Mouse (Mus musculus) adrenal gland, postnatal 25 days (tissue): ENCODE measurements around the gene H2-M2. TPM values are rescaled to one million over a fixed set of nuclear protein-coding genes. Genes with fewer than 3 reads are reported as not detected.
"Not testable (repeated sequence)": the region's sequence is repeated elsewhere in the genome, so short reads cannot be mapped to it uniquely, and the experiment has no call there.

ENCODE experiments used
- DNase-seq: peaks from one replicate; pipeline ENCODE4 v3.0.0; 2021; ENCODE audit warnings: mixed read lengths
- long read RNA-seq: library from polyadenylated mRNA; stranded (forward); transcript quantifications from one replicate; pipeline ENCODE4 v2.0.0, GENCODE M21; 2021
- total RNA-seq: library from RNA; stranded (reverse); gene quantifications from 2 replicates; pipeline ENCODE4 v1.2.3, GENCODE M21; 2021

The H2-M2 gene
- not detected in 2 replicates for total RNA-seq
- long read RNA-seq, result 0 reads

DNA sequence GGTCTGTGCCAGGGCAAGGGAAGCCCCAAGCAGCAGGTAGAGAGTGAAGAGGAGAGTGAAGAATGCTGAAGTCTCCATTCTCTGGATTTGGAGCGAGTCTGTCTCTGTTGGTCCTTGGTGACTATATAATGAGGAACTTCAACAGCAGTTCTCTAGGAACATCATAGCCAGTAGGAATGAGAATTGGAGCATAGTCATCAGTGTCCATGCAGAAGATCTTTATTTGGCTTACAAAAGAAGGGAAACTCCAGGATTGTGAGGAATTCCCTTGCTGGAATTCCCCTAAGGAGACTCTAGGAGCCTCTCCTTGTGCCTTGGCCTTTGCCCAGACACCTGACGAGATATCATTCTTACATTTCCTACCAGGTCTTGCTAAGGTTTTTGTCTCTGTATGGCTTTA is at the start of gene H2-M2:
Gene H2-M2 (minus strand): TSS at position 101 of the 400 bp plus-strand sequence.
- DNase-seq, result no peak

DNA sequence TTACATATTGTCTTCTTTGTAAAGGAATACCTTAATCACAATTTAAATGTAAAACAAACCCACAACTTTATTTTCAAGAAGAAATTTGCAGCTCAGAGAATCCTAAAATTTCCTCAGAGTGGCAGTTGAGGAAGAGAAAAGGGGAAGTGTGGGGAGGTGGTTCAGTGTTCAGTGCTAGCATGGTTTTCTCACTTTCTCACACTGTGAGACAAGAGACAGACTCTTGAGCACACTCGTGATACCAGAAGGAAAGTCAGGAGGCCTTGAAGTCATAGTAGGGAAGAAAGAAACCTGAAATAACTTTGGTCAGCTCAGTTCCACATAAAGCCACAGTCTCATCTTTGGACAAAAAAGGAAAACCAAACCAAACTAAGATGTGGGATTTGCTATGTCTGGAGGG is 42.1 kb upstream of the H2-M2 start:
- not testable (repeated sequence) for DNase-seq

DNA sequence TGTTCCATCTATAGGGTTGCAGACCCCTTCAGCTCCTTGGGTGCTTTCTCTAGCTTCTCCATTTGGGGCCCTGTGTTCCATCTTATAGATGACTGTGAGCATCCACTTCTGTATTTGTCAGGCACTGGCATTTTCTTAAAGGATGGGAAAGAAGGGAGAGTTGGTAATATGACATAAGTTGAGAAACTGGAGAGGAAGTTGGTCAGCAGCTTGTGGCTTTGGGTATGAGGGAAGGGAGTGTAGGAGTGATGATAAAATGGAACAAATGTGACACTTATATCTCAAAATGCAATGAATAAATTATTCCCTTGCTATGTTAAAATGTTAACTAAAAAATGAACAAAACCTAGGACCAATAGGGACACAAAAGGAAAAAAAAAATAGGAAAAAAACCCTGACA is 41.3 kb upstream of the H2-M2 start:
- not testable (repeated sequence) for DNase-seq

DNA sequence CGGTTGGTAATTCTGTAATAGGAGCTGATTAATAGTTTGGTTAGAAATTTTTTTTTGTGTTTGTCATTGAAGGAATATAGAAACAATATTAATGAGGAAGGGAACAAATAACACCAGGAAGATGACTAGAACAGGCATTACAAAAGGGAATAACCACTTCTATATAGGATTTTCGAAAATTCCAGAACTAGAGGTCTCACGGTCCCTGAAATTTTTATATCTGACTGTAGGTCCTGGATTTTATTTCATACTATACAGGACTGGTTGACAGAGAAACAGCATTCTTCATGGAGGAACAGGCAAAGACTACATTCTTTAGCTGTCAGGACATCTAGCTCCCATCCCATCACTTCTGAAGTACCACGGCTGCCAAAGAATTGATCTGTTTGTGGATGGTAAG is 24.4 kb upstream of the H2-M2 start, which contains the start of gene Olfr111:
Gene Olfr111 (plus strand): TSS at position 301 of the 400 bp plus-strand sequence.
- no peak for DNase-seq

DNA sequence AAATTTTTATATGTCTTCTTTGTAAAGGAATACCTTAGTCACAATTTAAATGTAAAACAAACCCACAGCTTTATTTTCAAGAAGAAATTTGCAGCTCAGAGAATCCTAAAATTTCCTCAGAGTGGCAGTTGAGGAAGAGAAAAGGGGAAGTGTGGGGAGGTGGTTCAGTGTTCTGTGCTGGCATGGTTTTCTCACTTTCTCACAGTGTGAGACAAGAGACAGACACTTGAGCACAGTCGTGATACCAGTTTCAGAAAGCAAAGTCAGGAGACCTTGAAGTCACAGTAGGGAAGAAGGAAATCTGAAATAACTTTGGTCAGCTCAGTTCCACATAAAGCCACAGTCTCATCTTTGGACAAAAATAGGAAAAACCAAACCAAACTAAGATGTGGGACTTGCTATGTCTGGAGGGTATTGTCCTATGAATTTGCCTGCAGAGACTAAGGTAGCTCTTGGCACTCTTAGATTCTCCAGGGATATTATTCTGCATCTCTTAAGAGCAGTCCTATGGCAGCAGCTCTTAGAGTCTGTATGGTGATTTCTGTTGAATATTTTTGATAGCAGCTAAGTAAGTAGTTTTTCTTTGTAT is 8.7 kb upstream of the H2-M2 start, which contains the start of gene Olfr110:
Gene Olfr110 (plus strand): TSS at position 539 of the 589 bp plus-strand sequence.
- DNase-seq, result no peak

DNA sequence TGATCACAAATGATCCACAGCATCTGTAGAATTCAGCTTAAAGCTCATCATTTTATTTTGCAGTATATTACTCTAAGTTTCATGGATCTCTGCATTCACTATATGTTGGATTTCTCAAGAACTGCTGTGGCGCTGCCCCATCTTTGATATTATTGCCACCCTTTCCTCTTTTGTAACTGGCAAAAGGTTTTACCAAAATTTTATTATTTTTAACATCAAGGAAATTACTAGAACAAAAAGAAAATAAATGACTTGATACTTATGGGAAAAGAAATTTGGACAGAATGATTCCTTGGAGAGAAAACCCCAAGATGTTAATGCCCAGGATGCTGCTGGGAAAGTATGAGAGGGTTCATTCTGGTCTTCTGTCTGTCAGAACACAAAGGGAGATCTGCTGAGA is 24.7 kb downstream of the H2-M2 start, which contains the start of gene Olfr109:
Gene Olfr109 (plus strand): TSS at position 301 of the 400 bp plus-strand sequence.
- no peak for DNase-seq

DNA sequence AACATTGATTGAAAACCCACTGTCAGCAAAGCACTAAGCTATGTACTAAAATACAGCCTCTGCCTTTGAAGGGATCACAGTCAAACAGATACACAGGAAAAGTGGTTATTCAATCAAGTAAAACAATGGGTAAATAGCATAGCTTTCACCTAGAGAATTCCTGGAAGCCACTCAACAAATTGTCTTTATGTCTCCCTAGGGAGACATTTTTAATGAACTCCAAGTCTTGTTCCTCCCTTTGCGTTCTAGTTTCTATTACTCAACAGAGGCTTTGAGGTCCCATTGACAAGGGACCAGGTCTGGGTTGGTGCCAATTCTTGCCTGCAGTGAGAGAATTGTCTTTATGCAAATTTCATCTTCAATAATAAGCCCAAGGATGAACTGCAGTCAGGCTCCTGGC is 38.2 kb downstream of the H2-M2 start, which contains the start of gene Olfr108:
Gene Olfr108 (plus strand): TSS at position 301 of the 400 bp plus-strand sequence.
- no peak for DNase-seq

Other genes with a start within 250 kb of the H2-M2 start
- gene Olfr97, start 246.2 kb downstream of the H2-M2 start, total RNA-seq, result not detected in 2 replicates
- gene Olfr98, start 219.8 kb downstream of the H2-M2 start, total RNA-seq, result not detected in 2 replicates
- 2.6 and 5.4 TPM in 2 replicates for gene H2-M3, start 213.3 kb downstream of the H2-M2 start, total RNA-seq
- gene Olfr99, start 200.1 kb downstream of the H2-M2 start, total RNA-seq, result not detected in 2 replicates
- gene Olfr101, start 179.2 kb downstream of the H2-M2 start, total RNA-seq, result not detected in 2 replicates
- not detected in 2 replicates for gene Olfr102, start 166.5 kb downstream of the H2-M2 start, total RNA-seq
- not detected in 2 replicates for gene Olfr103, start 143.9 kb downstream of the H2-M2 start, total RNA-seq
- not detected in 2 replicates for gene Olfr104-ps, start 124.0 kb downstream of the H2-M2 start, total RNA-seq
- not detected in 2 replicates for gene Olfr105-ps, start 104.5 kb downstream of the H2-M2 start, total RNA-seq
- gene Olfr106-ps, start 93.2 kb downstream of the H2-M2 start, total RNA-seq, result not detected in 2 replicates
- not detected in 2 replicates for gene Olfr107, start 84.3 kb downstream of the H2-M2 start, total RNA-seq
- gene Olfr108, start 38.1 kb downstream of the H2-M2 start, total RNA-seq, result not detected in 2 replicates
- not detected in 2 replicates for gene Olfr109, start 24.6 kb downstream of the H2-M2 start, total RNA-seq
- gene Olfr110, start 8.9 kb upstream of the H2-M2 start, total RNA-seq, result not detected in 2 replicates
- gene Olfr111, start 24.5 kb upstream of the H2-M2 start, total RNA-seq, result 0.39 TPM in 1 of 2 replicates, not detected in the other
- not detected in 2 replicates for gene Olfr112, start 85.9 kb upstream of the H2-M2 start, total RNA-seq
- gene Olfr113, start 94.1 kb upstream of the H2-M2 start, total RNA-seq, result not detected in 2 replicates
- gene Olfr114, start 109.2 kb upstream of the H2-M2 start, total RNA-seq, result not detected in 2 replicates
- not detected in 2 replicates for gene Olfr115, start 143.6 kb upstream of the H2-M2 start, total RNA-seq
- gene Olfr116, start 143.6 kb upstream of the H2-M2 start, total RNA-seq, result not detected in 2 replicates
- gene Olfr117, start 180.2 kb upstream of the H2-M2 start, total RNA-seq, result not detected in 2 replicates
- not detected in 2 replicates for gene Olfr118, start 183.4 kb upstream of the H2-M2 start, total RNA-seq
- gene Olfr119, start 213.0 kb upstream of the H2-M2 start, total RNA-seq, result not detected in 2 replicates
- not detected in 2 replicates for gene Olfr120, start 238.3 kb upstream of the H2-M2 start, total RNA-seq